Mouse (Mus musculus): Measurements from ENCODE around the gene Naglu.

Gene Naglu

DNA sequence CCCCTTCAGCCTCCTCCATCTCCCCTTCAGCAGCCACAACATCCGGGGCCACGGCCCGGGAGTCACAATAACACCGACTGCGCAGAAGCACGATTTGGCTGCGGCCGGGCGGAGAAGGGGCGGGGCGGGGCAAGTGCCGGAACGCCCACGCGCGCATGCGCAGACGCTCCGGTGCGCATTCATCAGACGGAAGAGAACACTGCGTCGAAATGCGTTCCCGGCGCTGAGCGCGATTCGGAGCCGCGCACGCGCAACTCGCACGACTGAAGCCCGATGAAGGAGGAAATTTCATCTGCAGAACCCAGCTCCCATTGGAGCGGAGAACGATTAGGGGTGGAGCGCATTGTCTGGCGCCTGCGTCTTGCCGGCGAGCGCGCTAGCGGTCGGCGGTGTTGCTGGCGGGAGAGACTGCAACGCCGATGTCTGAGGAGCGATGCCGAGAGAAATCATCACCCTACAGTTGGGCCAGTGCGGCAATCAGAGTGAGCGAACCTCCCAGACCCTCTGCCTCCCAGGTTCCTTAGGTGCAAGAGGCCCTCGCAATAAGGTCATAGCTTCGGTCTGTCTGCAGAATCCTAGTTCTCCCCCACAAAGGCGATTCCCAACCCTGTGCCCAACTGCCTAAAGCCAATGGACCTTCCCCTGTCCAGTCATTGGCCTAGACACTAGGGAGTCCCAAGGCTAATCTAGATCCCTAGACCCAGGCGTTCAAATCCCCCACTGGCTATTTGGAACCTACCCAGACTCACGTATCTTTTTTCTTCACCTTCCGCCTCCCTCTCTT is 50.1 kb downstream of the Naglu start, which contains the start of the genes Retreg3 and Tubg1:
TSS of gene Retreg3 (minus strand) at position 133 of the 784 bp plus-strand sequence.
TSS of gene Tubg1 (plus strand) at position 178 of the 784 bp plus-strand sequence.
- TF ChIP-seq GATA4 (IDR thresholded peaks at IDR 0.05; ENCODE audit: insufficient replicate concordance, low read length): peak; percentile 75; the same call in 1 of the 2 replicates

- no peak for TF ChIP-seq GATA4 (IDR thresholded peaks at IDR 0.05; ENCODE audit: insufficient replicate concordance, low read length)
Measured at GRCm38 (mm10) chr11:101120545-101121188, 50.9 kb downstream of the Naglu start.

- no peak for TF ChIP-seq GATA4 (IDR thresholded peaks at IDR 0.05; ENCODE audit: insufficient replicate concordance, low read length)
Measured at GRCm38 (mm10) chr11:101127075-101127474, 57.3 kb downstream of the Naglu start.

Measured in liver, adult (tissue).